Mouse (Mus musculus) neural tube, embryonic 13.5 days (tissue): Measurements from ENCODE around the gene Gpn1. TPM values are rescaled to one million over a fixed set of nuclear protein-coding genes. Genes with fewer than 3 reads are reported as not detected.

Experiments used
- ATAC-seq: fragments of 200-750 bp; cut with Nextera tagmentation; 2 replicates; pipeline ENCODE4 v1.8.0; 2017; ENCODE audit warnings: low read depth, mild to moderate bottlenecking, moderate TSS enrichment, moderate library complexity
- H3K27ac ChIP-seq: fragments of 300-500 bp; sonication (generic); replicated peaks from 2 replicates; pipeline ENCODE4 v1.5.1; 2015; ENCODE audit warnings: moderate library complexity, mild to moderate bottlenecking, inconsistent platforms
- H3K27me3 ChIP-seq: fragments of 300-500 bp; sonication (generic); 2 replicates; pipeline ENCODE4 v1.6.1; 2015; ENCODE audit warnings: mild to moderate bottlenecking, inconsistent platforms
- H3K36me3 ChIP-seq: fragments of 300-500 bp; sonication (generic); 2 replicates; pipeline ENCODE4 v1.6.1; 2015; ENCODE audit warnings: mild to moderate bottlenecking, inconsistent platforms
- H3K4me1 ChIP-seq: fragments of 300-500 bp; sonication (generic); replicated peaks from 2 replicates; pipeline ENCODE4 v1.6.1; 2015; ENCODE audit warnings: inconsistent platforms
- H3K4me2 ChIP-seq: fragments of 300-500 bp; sonication (generic); 2 replicates; pipeline ENCODE4 v1.6.1; 2015; ENCODE audit warnings: inconsistent platforms, mild to moderate bottlenecking, moderate library complexity
- H3K4me3 ChIP-seq: fragments of 300-500 bp; sonication (generic); 2 replicates; pipeline ENCODE4 v1.5.1; 2015; ENCODE audit warnings: mild to moderate bottlenecking, inconsistent platforms
- H3K9ac ChIP-seq: fragments of 300-500 bp; sonication (generic); 2 replicates; pipeline ENCODE4 v1.6.1; 2015; ENCODE audit warnings: moderate library complexity, mild to moderate bottlenecking, inconsistent platforms
- H3K9me3 ChIP-seq: fragments of 300-500 bp; sonication (generic); 2 replicates; pipeline ENCODE4 v1.6.1; 2016; ENCODE audit warnings: inconsistent platforms
- WGBS: fragments of 180-500 bp; shearing (Covaris S2); methylation state at CpG from one replicate; pipeline ENCODE4 v1.1.7; 2015; 5-methylcytosine and 5-hydroxymethylcytosine counted together
- polyA plus RNA-seq: library from polyadenylated mRNA; unstranded; fragments of >200 nt; fragmentation: Nextera tagmentation; extraction: Ambion mirVana; gene quantifications from 2 replicates; pipeline ENCODE4 v1.2.1, GENCODE M21; 2015

The Gpn1 gene
- polyA plus RNA-seq, 1 experiment from 2014 or later, result 76.7 TPM

GRCm38 (mm10) chr5:31562036-31562666, 67.6 kb downstream of the Gpn1 start:
- WGBS, result 88% methylated on average over 7 of the region's 7 CpGs
- 0 out of 2 replicates have a peak, but pooled peaks cover 3% of the 10 kb centered on the region for H3K4me1 ChIP-seq
- no peak overlapping the region for H3K9ac ChIP-seq
- no peak overlapping the region for H3K4me3 ChIP-seq
- H3K36me3 ChIP-seq, result peaks cover 29% of the 10 kb centered on the region
- H3K9me3 ChIP-seq, result no peaks in the 10 kb centered on the region
- no peak for ATAC-seq
- no peak overlapping the region for H3K4me2 ChIP-seq
- H3K27ac ChIP-seq, result no peak overlapping the region
- H3K27me3 ChIP-seq, result no peaks in the 10 kb centered on the region

Other genes starting within 250 kb of the Gpn1 start
- 4.5 and 4.7 TPM in 2 replicates for gene Krtcap3, start 243.1 kb upstream of the Gpn1 start, polyA plus RNA-seq
- 33.3 and 36.7 TPM in 2 replicates for gene Ift172, start 203.6 kb upstream of the Gpn1 start, polyA plus RNA-seq
- 79.1 and 82.0 TPM in 2 replicates for gene Fndc4, start 198.7 kb upstream of the Gpn1 start, polyA plus RNA-seq
- gene Gckr, start 197.3 kb upstream of the Gpn1 start, polyA plus RNA-seq, result 0.27 TPM in 1 of 2 replicates, not detected in the other
- gene Zfp512, start 42.3 kb upstream of the Gpn1 start, polyA plus RNA-seq, result 103 and 109 TPM in 2 replicates
- gene 4930548H24Rik, start 9.0 kb upstream of the Gpn1 start, polyA plus RNA-seq, result not detected in 2 replicates
- 32.0 and 39.7 TPM in 2 replicates for gene Slc4a1ap, start 32.3 kb downstream of the Gpn1 start, polyA plus RNA-seq
- 27.0 and 27.5 TPM in 2 replicates for gene Supt7l, start 33.1 kb downstream of the Gpn1 start, polyA plus RNA-seq
- 201 and 240 TPM in 2 replicates for gene Mrpl33, start 102.2 kb downstream of the Gpn1 start, polyA plus RNA-seq
- gene Rbks, start 202.9 kb downstream of the Gpn1 start, polyA plus RNA-seq, result 3.5 and 3.8 TPM in 2 replicates
- 52.1 and 54.4 TPM in 2 replicates for gene Babam2, start 202.9 kb downstream of the Gpn1 start, polyA plus RNA-seq